Mouse (Mus musculus): Measurements from ENCODE around the gene Drd5.

The Drd5 gene

GRCm38 (mm10) chr5:38318966-38319786, at the start of gene Drd5:
TSS of gene Drd5 (plus strand) at chr5:38319367.
- DNase-seq: peak; percentile 78

- DNase-seq: no peak
These were observed 48.2 kb upstream of the Drd5 start for GRCm38 (mm10) chr5:38270942-38271341.

GRCm38 (mm10) chr5:38273831-38274230, 45.3 kb upstream of the Drd5 start:
- peak; percentile 54 for DNase-seq

GRCm38 (mm10) chr5:38275771-38276170, 43.4 kb upstream of the Drd5 start, which contains the start of gene Otop1:
TSS of gene Otop1 (plus strand) at chr5:38275972.
- DNase-seq: peak; percentile 74

GRCm38 (mm10) chr5:38276451-38276850, 42.7 kb upstream of the Drd5 start:
- DNase-seq: peak; percentile 52

GRCm38 (mm10) chr5:38277098-38277866, 41.9 kb upstream of the Drd5 start:
- no peak for DNase-seq

- DNase-seq: no peak
These were observed 41.1 kb upstream of the Drd5 start for GRCm38 (mm10) chr5:38277936-38278600.

GRCm38 (mm10) chr5:38280075-38280474, 39.1 kb upstream of the Drd5 start:
- no peak for DNase-seq

GRCm38 (mm10) chr5:38285724-38286123, 33.4 kb upstream of the Drd5 start:
- DNase-seq: no peak

GRCm38 (mm10) chr5:38288476-38288875, 30.7 kb upstream of the Drd5 start:
- no peak for DNase-seq

GRCm38 (mm10) chr5:38301761-38302411, 17.3 kb upstream of the Drd5 start:
- DNase-seq: no peak

GRCm38 (mm10) chr5:38302651-38303050, 16.5 kb upstream of the Drd5 start:
- no peak for DNase-seq

GRCm38 (mm10) chr5:38305241-38305640, 13.9 kb upstream of the Drd5 start:
- DNase-seq: peak; percentile 41

GRCm38 (mm10) chr5:38307255-38308101, 11.7 kb upstream of the Drd5 start:
- peak; percentile 98 for DNase-seq

- no peak for DNase-seq
These were observed 10.3 kb upstream of the Drd5 start for GRCm38 (mm10) chr5:38308873-38309272.

GRCm38 (mm10) chr5:38309795-38310194, 9.4 kb upstream of the Drd5 start:
- DNase-seq: no peak

GRCm38 (mm10) chr5:38333381-38333780, 14.2 kb downstream of the Drd5 start:
- DNase-seq: no peak

GRCm38 (mm10) chr5:38334582-38334981, 15.4 kb downstream of the Drd5 start:
- no peak for DNase-seq

- DNase-seq: no peak
These were observed 23.9 kb downstream of the Drd5 start for GRCm38 (mm10) chr5:38343101-38343500.

GRCm38 (mm10) chr5:38346646-38347432, 27.7 kb downstream of the Drd5 start:
- DNase-seq: no peak

GRCm38 (mm10) chr5:38350351-38350929, 31.3 kb downstream of the Drd5 start:
- DNase-seq: no peak

Measured in heart, adult 11 months (tissue).